Mouse (Mus musculus) ovary, adult 18-20 months (tissue): ENCODE results near the gene Zmat5.

ENCODE experiments used
- DNase-seq: peaks from one replicate; pipeline ENCODE4 v3.0.0; 2022; ENCODE audit warnings: low spot score, mixed read lengths

Zmat5 gene

DNA sequence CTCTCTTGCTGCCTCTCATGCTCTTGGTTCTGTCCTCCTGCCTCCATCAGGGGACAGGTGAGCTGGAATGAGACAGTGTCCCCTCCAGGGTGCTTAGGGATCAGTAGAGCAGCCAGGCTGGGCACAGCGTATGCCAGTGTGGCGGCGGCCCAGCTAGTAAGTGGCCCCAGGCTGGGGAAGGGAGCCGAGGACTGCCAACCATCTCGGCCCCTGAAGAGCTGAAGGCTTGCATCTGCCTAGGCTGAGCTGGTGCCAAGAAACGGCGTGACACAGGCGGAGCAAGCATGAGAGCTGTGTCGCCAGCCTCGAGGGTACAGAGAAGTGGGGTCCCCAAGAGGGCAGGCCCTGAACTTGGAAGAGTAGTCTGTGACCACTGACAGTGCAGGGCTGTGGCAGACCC lies 33.2 kb downstream of the Zmat5 start:
- no peak for DNase-seq

DNA sequence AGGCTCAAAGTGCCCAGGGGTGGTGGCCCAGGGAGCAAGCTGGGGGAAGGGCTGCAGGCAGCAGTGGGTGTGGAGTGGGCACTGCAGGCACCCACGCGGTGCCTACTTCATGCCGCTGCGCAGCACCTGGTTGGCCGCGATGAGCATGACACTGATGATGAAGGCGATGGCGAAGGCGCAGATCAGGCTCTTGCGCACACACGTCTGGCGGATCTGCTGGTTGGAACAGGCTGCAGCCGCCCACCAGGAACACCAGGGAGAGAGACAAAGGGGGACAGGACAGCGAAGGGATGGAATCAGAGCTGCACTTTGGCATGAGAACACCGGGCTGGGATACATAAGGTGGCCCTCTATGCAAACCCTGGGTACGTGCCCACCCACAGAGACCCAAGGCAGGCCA lies 34.2 kb downstream of the Zmat5 start:
- DNase-seq: no peak

DNA sequence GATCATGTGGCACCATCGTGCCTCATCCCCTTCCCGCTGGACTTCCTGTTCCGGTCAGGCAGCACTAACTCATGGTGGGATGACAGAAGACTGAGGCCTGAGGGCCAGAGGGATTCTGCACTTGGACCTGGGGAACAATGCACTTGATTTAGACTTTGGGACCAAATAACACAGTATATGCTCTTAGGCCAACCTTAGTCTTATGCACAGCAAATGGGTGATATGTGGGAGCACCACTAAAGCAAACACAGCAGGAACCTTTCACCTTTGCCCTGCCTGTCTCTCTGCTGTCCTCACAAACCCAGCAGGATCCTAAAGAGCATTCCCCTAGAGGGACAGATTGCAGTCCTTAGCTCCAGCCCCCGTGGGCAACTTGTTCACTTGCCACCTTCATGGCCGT lies 36.3 kb downstream of the Zmat5 start:
- no peak for DNase-seq

DNA sequence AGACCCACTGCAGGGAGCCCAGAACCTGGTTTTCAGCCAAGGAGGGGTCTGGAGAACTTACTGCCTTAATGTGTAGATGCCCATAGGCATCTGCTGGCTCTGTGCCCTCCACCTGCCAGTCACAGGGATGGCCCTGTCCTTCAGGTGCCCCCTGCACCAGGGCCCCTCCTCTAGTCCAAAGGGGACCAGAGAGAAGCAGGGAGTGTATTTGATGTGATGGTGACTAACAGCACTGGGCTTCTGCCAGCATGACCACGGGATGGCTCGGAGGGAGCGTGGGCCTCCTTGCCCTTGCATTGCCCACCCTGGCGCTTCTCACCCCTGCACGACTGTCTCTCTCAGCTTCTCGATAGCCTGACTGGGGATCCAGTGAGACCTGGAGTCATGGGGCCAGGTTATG lies 40.2 kb downstream of the Zmat5 start:
- DNase-seq: no peak

DNA sequence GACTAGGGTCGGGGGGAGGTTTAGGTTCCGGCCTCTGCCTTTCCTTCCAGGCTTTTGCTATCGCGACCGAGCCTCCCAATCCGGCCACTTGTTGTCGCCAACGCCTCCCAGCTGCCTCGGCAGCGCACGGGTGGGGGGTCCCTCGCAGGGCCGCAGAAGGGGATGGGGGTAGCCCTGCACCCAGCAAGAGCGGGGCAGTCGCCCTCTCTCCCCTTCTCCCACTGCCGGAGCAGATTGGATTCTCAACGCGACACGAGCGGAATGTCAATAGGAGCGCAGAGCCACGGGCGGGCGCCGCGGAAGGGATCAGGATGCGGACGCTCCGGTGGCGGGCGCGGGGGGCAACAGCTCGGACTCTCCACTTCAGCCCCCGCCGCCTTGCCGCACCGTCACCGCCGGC lies 41.5 kb downstream of the Zmat5 start:
- no peak for DNase-seq

DNA sequence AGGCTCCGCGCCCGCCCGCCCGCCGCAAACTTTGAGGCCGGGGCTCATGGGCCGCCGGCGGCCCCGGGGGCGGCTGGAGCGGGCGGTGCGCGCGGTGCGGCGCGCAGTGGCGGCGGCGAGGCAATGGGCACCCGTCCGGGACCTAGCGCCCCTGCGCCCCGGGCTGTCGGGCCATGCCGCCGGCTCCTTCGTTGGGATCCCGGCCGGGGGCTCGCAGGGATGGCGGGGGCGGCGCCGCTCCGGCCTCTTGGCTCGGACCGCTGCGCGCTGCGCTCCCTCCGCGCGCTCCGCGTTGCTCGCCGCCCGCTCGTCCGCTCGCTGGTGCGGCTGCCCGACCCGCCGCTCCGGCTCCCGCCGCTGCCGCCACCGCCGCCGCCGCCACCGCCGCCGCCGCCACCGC lies 42.3 kb downstream of the Zmat5 start, which contains the start of gene Cabp7:
Gene Cabp7 (minus strand): TSS at position 46 of the 400 bp plus-strand sequence.
- DNase-seq: no peak

DNA sequence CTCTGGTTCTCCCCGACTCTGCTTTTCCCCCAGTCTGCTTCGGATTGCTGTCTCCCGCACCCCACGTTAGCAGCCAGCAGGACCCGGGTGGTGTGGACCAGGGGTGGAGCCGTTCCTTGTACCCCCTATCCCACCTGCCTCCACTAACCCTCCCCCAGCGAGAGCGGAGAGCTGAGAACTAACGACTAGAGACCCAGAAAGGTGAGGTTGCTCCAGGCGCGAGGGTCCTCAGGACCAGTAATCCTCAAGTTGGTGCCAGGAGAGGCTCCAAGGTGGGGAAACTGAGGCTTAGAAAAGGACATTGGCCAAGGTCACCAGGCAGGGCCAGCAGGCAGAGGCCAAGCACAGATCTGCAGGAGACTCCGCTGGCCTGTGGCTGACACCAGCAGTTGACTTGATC lies 42.8 kb downstream of the Zmat5 start:
- DNase-seq: no peak

DNA sequence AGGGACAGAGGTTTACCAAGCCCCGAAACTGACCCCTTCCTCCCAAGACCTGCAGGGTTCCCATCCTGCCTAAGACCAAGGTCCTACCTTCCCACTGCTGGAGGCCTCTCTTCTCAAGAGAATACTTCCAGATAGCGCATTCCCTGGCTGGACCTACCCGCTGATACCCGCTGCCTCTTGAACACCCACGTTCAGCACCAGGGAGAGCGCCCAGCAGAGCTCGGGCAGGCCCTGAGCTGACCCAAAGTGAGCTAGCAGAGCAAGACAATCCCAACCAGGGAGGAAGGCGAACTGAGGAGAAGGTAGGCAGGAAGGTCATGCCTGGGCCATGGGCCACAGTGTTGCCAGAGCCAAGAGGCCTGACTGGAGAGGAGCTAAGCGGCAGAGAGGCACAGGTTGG lies 45.8 kb downstream of the Zmat5 start:
- peak; percentile 56 for DNase-seq

DNA sequence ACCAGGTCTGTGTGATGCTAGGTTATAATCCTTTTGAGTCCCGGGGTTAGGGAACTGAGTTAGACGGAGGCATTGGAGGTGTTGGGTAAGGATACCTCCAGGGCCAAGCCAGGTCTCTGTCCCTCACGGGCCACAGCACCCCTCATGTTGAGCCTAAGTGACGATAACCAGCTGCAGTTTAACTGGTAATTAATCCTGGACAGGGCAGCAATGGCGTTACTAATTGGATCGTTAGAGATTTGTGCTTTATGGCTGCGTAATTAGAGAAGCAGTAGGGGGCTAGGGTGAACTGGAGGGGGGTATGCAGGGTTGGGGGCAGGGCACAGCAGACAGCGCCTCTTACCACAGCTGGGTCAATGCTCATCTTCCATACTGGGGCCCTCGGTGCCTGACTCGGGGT lies 48.4 kb downstream of the Zmat5 start:
- no peak for DNase-seq

DNA sequence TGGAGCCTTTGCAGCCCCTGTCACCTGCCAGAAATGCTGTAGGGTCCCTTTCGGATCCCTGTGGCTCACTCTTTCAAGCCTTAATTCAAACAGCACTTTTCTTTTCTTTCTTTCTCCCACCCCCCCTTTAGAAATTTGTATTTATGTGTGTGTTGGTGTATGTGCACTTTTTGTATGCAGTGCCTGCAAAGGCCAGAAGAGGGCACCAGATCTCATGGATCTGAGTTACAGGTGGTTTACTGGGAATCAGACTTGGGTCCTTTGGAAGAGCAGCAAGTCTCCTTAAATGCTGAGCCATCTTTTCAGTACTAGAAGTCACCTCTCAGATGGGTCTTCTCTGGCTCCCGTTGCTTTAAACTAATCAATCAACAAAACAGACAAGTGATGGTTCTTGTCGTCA lies 49.6 kb downstream of the Zmat5 start:
- no peak for DNase-seq

DNA sequence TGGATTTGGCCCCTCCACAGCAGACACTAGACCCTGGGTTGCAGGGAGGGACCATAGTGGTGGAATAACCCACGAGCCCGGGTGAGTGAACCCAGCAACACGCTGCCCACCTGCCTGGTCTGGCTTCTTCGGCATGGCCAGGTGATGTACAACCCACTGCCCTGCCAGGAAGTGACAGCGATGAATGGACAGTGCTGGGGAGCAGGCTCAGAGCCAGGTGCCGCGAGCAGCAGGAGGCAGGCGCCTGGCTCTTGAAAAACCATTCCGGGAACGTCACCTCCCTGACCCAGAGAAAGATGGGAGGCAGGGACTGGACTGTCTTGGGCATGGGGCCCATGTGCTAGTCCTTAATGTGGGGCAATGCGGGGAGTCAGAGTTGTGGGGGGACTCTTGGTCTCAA lies 50.4 kb downstream of the Zmat5 start:
- no peak for DNase-seq

DNA sequence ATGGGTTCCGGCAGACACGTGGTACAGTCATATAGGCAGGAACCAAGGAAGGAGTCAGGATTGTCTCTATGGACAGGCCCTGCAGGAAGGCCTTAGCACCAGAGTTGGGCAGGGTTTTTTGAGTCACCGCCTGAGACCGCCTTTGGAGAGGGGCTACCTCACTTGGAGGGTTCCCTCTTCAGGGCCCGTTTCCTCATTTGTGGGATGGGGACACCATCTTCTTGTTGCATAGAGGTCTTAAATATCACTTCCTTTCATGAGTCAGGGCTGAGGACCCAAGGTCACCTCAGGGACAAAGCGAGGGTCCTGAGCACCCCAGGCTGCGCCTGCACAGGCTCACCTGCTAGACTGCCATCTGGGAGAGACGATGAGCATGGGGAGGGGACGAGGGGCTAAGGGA lies 52.0 kb downstream of the Zmat5 start:
- DNase-seq: no peak

DNA sequence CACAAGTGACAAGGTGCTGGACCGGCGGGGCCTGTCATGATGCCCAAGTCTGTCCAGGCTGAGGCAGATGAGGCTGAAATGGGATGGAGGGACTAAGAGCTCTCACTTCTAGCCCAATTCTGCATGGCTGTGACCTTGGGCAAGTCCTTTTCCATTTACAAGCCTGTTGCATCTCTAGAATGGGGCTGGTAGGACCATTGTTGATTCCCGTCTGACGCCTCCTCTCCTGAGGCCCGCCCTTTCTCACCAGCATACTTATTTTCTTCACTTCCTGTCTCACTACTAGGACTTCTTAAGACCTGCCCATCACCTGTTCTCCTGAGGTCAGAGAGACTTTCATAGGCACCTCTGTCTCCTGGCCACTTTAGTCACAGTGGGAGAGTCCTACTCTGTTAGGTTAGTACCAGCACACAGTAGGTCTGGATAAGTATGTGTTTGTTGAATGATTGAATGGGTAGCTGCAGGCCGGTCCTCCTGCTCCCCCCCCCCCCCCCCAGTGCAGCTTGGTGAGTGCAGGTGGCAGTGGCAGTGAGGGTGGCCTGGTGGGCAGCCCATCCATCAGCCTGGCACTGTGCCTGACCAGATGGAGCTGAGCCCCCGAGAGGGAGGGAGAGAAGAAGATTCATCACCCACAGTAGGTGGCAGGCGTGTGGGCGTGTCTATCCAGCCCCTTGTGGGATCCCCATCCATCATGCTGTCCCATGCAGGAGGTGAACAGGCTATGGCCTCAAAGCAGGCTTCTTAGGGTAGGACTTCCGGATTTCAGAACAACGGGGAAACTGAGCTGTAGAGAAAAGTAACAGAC lies 52.7 kb downstream of the Zmat5 start:
- DNase-seq: no peak

DNA sequence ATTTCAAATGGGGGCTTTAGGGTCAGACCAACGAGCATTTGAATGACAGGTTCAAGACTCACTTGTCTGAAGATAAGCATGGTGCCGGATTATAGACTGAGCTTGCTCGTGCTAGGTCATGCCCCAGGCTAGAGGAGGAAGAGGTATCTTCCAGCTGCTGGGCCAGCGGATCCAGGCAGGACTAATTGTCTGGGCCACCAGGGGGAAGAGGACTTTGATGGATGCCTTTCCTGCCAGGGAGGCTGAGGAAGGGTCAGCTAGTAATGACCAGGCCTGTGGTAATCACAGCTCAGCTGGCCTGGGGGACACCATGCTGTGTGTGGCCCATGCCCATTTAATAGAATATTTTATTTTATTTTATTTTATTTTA lies 53.3 kb downstream of the Zmat5 start:
- DNase-seq: no peak

DNA sequence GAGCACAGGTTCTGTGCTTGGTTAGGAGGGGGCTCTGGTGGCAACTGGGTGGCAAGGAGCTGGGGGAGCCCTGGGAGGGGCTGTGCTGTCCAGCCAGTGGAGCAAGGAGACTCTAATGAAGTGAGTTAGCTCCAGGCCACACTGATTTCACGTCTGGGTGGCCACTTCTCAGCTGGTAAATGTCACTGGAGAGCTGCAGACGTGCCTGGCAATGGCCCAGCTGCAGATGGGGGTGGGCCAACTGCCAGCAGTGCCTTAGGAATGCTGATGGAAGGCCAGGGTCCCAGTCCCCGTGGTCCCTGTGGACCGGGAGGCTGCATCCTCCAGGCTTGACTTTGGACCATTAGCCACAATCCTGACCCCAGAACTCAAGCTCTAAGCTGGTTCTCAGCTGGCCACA lies 56.0 kb downstream of the Zmat5 start:
- DNase-seq: no peak

DNA sequence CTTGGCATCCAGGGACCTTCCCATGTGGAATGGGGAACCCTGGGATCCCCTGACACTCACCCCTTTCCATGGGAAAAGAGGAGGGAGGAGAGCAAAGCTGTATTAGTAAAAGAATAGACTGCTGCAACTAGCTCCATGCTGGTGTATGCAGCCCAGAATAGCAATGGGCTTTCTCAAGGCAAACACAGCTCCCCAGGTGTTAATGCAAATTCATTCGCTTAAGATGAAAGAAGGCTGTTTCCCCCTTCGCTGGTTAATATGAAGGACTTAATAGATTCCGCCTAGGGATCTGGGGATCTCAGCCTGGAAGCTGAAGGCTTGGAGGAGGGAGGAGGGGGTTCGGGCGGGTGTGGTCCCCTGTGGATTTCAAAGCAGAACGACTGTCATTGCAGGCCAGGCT lies 57.5 kb downstream of the Zmat5 start:
- no peak for DNase-seq

DNA sequence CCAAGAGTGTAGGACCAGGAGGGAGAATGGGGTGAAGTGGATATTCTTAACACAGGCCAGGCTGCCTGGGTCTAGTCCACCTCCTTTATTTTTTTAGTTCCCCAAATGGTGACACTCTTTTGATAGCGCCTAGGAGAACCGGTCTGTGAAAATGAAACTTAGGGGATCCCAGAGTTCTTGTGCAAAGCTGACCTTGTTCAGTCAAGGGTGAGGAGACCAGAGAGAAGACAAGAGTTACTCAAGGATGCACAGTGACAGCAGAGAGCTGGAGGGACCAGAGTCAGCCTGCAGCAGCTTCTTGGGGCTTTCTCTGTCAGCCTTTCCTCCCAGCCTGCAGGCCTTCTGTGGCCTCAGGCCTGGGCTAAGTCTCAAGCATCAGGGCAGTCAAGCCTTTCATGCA lies 58.0 kb downstream of the Zmat5 start:
- DNase-seq: no peak

DNA sequence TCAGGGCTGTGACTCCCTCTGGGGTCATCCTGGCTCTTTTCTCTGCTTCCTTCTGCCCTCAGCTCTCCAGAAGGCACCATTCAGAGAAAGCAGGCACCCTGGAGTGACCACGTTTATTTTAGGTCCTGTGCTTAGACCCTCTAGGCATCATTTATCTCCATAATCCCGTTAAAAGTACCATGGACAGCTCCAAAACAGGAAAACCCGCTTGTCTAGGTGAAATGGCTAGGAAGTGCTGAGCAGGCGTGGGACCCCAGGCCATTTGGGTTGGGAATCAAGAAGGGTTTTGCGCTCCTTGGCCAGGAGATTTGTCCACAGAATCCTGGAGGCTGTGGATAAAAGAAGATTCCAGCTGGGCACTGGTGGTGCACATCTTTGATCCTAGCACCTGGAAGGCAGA lies 59.2 kb downstream of the Zmat5 start:
- DNase-seq: no peak

DNA sequence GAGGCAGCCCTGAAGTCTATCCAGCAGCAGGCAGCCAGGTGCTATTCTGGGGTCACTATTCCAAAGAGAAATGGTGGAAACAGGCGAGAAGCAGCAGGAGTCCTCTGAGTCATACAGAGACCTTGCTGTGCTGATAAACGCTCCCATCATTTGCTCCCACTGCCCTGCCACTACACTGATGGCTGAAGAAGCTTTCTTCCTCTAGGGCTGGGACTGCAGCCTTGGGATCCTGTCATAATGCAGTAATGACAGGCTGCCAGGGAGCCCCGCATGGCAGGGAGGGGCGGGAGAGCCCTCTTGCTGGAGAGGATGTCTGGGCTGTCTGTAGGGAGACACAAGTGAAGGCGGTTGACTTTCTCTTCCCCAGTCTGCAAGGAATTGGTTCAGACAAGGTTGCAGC lies 60.0 kb downstream of the Zmat5 start:
- DNase-seq: no peak

DNA sequence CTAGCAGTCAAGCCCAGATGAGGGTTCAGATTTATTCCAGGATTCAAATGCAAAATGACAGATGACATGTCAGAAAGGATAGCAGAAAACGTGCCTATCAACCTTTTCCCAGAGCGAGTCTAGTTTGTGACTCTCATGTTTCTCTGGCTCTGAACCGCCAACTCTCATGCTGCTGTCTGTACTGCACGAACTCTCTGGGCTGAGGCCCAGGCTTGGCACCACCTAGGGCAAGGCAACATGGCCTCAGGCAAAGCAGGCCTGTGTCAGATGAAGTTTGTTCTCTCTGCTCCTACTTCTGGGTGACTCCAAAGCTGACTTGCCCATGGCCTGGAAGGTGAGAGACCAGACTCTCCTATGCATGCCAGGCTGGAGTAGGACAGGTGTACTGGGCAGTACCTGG lies 63.9 kb downstream of the Zmat5 start:
- no peak for DNase-seq

DNA sequence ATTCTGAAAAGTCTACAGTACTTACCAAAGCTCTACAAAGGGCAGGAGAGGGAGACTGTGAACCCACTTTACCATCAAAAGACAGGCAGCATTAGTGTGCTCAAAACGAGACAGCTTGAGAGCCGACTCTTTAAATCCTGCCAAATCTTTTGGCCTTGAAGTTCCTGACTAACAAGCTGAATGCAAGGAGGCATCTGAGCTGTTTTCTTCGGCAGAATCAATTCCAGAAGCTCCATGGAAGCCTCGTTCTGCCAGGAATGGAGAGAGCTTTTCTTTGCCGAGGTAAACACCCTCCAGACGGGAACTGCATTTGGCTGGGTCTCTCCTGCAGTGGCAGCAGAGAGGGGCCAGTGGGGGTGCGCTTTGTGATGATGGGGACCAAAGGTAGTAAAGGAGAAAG lies 64.8 kb downstream of the Zmat5 start:
- no peak for DNase-seq

DNA sequence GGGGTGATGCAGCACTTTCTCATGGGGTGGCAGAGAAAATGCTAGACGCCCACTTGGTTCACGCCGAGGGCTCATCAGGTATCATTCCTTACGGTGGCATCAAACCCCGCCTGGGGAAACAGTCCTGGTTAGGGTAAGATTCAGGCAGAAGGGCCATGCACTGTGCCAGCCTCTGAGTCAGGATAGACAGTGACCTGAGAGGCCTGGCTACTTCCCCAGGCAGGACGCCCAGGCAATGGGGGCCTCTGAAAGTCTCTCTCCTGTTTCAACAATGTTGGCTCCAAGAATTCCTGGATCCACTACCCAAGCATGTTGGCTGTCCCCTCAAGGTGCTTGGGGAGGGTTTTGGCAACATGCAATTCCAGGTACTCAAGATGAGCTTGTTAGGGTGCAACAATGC lies 65.4 kb downstream of the Zmat5 start:
- DNase-seq: no peak

DNA sequence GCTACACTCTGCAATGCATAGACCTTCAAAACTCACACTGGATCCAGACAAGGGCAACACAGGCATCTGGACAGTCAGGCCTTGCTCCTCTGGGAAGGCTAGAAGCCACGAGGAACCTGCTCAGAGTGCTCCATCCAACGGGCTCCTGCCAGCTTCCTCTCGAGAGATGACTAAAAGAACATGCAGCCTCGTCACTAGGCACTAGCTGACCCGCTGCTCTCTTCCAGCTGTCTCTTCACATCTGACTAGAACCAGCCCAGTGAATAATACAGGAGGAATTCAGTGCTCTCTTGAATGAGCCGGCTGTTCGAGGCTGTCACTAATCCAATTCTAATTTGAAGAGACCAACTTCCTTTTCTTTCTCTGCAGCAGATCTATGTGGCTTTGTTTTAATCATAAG lies 67.3 kb downstream of the Zmat5 start:
- DNase-seq: no peak

DNA sequence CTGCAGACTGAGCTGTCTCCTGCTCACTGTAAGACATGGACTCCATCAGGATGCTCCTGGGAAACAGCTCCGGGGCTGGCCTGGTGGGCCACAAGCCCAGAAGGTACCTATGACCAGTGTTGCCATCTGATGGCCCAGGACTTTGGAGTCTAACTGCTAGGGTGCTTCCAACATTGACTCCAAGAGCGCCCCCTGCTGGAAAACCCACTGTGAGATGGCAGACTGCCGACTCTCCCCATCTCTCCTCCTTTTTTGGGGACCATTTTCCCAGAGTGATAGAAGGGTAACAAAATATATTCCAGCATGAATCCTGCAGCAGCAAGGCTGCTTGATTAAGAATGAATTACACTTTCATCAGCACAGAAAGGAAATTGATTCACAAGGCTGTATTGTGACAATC lies 68.4 kb downstream of the Zmat5 start:
- no peak for DNase-seq

DNA sequence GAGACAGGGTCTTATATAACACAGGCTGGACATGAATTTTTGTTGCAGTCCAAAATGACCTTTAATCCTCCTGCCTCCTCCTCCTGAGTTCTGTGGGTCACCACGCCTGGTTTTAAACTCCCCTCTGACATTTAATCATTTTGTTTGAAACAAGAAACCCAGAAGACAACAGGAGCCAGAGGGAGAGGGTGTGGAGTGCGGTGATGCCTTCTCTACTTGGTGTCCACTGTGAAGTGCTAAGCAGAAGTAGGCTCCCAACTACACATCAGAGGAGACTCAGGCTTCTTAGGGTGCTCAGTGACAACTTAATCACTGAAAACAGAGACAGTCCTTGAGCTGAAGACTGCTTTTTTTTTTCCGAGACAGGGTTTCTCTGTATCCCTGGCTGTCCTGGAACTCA lies 76.4 kb downstream of the Zmat5 start:
- no peak for DNase-seq
